Mouse (Mus musculus) liver, embryonic 13.5 days (tissue): Measurements from ENCODE around the gene Akr1a1. TPM values are rescaled to one million over a fixed set of nuclear protein-coding genes. Genes with fewer than 3 reads are reported as not detected.
A peak's percentile ranks its signal among the peaks of the same experiment; 100 is the strongest.

Experiments used
- ATAC-seq: fragments of 200-750 bp; cut with Nextera tagmentation; 2 replicates; pipeline ENCODE4 v1.8.0; 2017; ENCODE audit warnings: low read depth, mild to moderate bottlenecking, moderate number of reproducible peaks, moderate library complexity
- DNase-seq: peaks from one replicate; pipeline ENCODE4 v3.0.0; 2022
- H3K27ac ChIP-seq: fragments of 300-500 bp; sonication (generic); 2 replicates; pipeline ENCODE4 v1.5.1; 2015; ENCODE audit warnings: moderate library complexity, mild to moderate bottlenecking, inconsistent platforms
- H3K27me3 ChIP-seq: fragments of 300-500 bp; sonication (generic); 2 replicates; pipeline ENCODE4 v1.6.1; 2015; ENCODE audit warnings: mild to moderate bottlenecking, inconsistent platforms
- H3K36me3 ChIP-seq: fragments of 300-500 bp; sonication (generic); 2 replicates; pipeline ENCODE4 v1.6.1; 2015; ENCODE audit warnings: mild to moderate bottlenecking, inconsistent platforms
- H3K4me1 ChIP-seq: fragments of 300-500 bp; sonication (generic); replicated peaks from 2 replicates; pipeline ENCODE4 v1.6.1; 2015; ENCODE audit warnings: inconsistent platforms
- H3K4me2 ChIP-seq: fragments of 300-500 bp; sonication (generic); 2 replicates; pipeline ENCODE4 v1.6.1; 2015; ENCODE audit warnings: inconsistent platforms, mild to moderate bottlenecking, moderate library complexity
- H3K4me3 ChIP-seq: fragments of 300-500 bp; sonication (generic); replicated peaks from 2 replicates; pipeline ENCODE4 v1.5.1; 2015; ENCODE audit warnings: mild to moderate bottlenecking, inconsistent platforms
- H3K9ac ChIP-seq: fragments of 300-500 bp; sonication (generic); 2 replicates; pipeline ENCODE4 v1.6.1; 2015; ENCODE audit warnings: mild to moderate bottlenecking, inconsistent platforms
- H3K9me3 ChIP-seq: fragments of 300-500 bp; sonication (generic); replicated peaks from 2 replicates; pipeline ENCODE4 v1.6.1; 2016; ENCODE audit warnings: inconsistent platforms
- WGBS: fragments of 180-500 bp; shearing (Covaris S2); methylation state at CpG from one replicate; pipeline ENCODE4 v1.1.7; 2015; ENCODE audit not compliant: insufficient replicate concordance; 5-methylcytosine and 5-hydroxymethylcytosine counted together
- polyA plus RNA-seq: library from polyadenylated mRNA; unstranded; fragments of >200 nt; fragmentation: Nextera tagmentation; extraction: Ambion mirVana; gene quantifications from 2 replicates; pipeline ENCODE4 v1.2.1, GENCODE M21; 2015

Gene Akr1a1
- polyA plus RNA-seq, 1 experiment from 2014 or later: 273 TPM

- WGBS: 64% methylated on average over 2 of the region's 2 CpGs
- Histone ChIP-seq H3K9me3 (no peaks in the 10 kb centered on the region), H3K27me3 (no peaks in the 10 kb centered on the region), H3K4me3 (no peak overlapping the region), H3K36me3 (no peaks in the 10 kb centered on the region), H3K27ac (no peak overlapping the region), H3K4me2 (no peak overlapping the region), H3K9ac (no peak overlapping the region), H3K4me1 (peaks cover 27% of the 10 kb centered on the region)
- DNase-seq: no peak
- no peak for ATAC-seq
Observed at GRCm38 (mm10) chr4:116659474-116659873, 8.0 kb upstream of the Akr1a1 start.

DNA sequence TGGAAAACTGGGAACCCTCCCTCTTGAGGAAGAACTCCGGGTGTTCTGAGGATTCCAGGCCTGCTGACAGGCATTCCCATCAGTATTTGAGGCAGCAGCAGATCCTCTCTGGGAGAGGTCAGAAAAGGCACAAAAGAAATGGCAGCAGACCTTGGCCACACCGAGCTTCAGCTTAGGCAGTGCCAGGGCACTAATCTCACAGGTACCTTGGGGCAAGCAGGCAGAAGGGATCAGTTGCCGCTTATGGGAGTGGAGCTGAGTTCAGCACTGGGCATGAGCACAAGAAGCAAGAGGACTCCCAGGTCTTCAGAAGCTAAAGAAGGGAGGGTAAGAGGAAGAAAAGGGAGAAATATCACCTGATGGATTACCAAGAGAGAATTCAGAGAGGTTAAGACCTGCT is 6.5 kb upstream of the Akr1a1 start:
- H3K4me3 ChIP-seq: no peak overlapping the region
- H3K9me3 ChIP-seq: no peaks in the 10 kb centered on the region
- no peak for ATAC-seq
- H3K27ac ChIP-seq: no peak overlapping the region
- H3K9ac ChIP-seq: 0 out of 2 replicates have a peak overlapping the region, but pooled peaks have one; percentile 11
- H3K4me1 ChIP-seq: peaks cover 27% of the 10 kb centered on the region
- DNase-seq: no peak
- H3K27me3 ChIP-seq: no peaks in the 10 kb centered on the region
- H3K4me2 ChIP-seq: no peak overlapping the region
- WGBS: 50% methylated on average over 3 of the region's 3 CpGs
- no peaks in the 10 kb centered on the region for H3K36me3 ChIP-seq

GRCm38 (mm10) chr4:116655658-116656057 is 4.2 kb upstream of the Akr1a1 start:
- Histone ChIP-seq H3K9ac (no peak overlapping the region), H3K27me3 (no peaks in the 10 kb centered on the region), H3K4me3 (no peak overlapping the region), H3K9me3 (no peaks in the 10 kb centered on the region), H3K4me1 (peaks cover 36% of the 10 kb centered on the region), H3K36me3 (no peaks in the 10 kb centered on the region), H3K4me2 (no peak overlapping the region), H3K27ac (peak overlapping the region; percentile 40; the same call in 1 of the 2 replicates)
- ATAC-seq (no peak), DNase-seq (no peak)
- WGBS: 56% methylated on average over 3 of the region's 3 CpGs

GRCm38 (mm10) chr4:116655100-116655499 is 3.6 kb upstream of the Akr1a1 start:
- Histone ChIP-seq H3K27ac (no peak overlapping the region), H3K4me1 (peaks cover 42% of the 10 kb centered on the region), H3K36me3 (no peaks in the 10 kb centered on the region), H3K9ac (no peak overlapping the region), H3K4me3 (no peak overlapping the region), H3K27me3 (no peaks in the 10 kb centered on the region), H3K9me3 (no peaks in the 10 kb centered on the region), H3K4me2 (no peak overlapping the region)
- ATAC-seq (no peak), DNase-seq (peak; percentile 9)
- 7% methylated on average over 2 of the region's 2 CpGs for WGBS

DNA sequence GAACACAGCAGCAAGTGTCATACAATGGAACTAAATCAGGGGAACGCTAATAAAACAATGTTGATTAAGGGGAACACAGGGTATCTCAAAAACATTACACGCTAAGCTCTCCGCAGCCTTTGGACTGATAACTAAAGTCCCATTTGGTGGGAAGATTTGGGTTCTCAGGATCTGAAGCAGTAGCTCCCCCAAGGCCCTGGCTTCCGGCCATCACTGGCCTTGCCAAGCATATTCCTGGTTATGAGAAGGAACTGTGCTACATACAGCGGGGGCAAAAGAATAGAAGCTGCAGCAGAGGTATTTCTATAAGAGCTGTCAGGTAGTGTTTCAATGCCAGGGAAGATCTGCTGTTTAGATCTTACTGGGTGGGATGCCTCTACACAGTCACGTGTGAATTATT is 1.7 kb upstream of the Akr1a1 start:
- no peak overlapping the region for H3K27ac ChIP-seq
- H3K27me3 ChIP-seq: no peaks in the 10 kb centered on the region
- no peak overlapping the region for H3K4me2 ChIP-seq
- ATAC-seq (no peak), DNase-seq (no peak)
- 79% methylated on average over 6 of the region's 6 CpGs for WGBS
- no peak overlapping the region for H3K4me3 ChIP-seq
- H3K9me3 ChIP-seq: no peaks in the 10 kb centered on the region
- H3K36me3 ChIP-seq: peaks cover 10% of the 10 kb centered on the region
- no peak overlapping the region for H3K9ac ChIP-seq
- H3K4me1 ChIP-seq: peaks cover 60% of the 10 kb centered on the region

GRCm38 (mm10) chr4:116651797-116652135 is 286 bp upstream of the Akr1a1 start:
- Histone ChIP-seq H3K27ac (peak overlapping the region; percentile 83; the same call in 1 of the 2 replicates), H3K27me3 (no peaks in the 10 kb centered on the region), H3K4me1 (peaks cover 66% of the 10 kb centered on the region), H3K4me2 (peak overlapping the region; percentile 75), H3K9me3 (no peaks in the 10 kb centered on the region), H3K36me3 (peaks cover 21% of the 10 kb centered on the region), H3K9ac (peak overlapping the region; percentile 85), H3K4me3 (peak overlapping the region; percentile 82)
- DNase-seq (no peak), ATAC-seq (no peak)
- WGBS: 9% methylated on average over 6 of the region's 6 CpGs

- DNase-seq: no peak
- Histone ChIP-seq H3K9ac (peak overlapping the region; percentile 85), H3K27ac (peak overlapping the region; percentile 83), H3K27me3 (no peaks in the 10 kb centered on the region), H3K4me1 (peaks cover 59% of the 10 kb centered on the region), H3K4me2 (peak overlapping the region; percentile 75), H3K9me3 (no peaks in the 10 kb centered on the region), H3K4me3 (peak overlapping the region; percentile 82), H3K36me3 (peaks cover 34% of the 10 kb centered on the region)
- no peak for ATAC-seq
- WGBS: 28% methylated on average over 5 of the region's 5 CpGs
Observed at GRCm38 (mm10) chr4:116650365-116650764, 1.1 kb downstream of the Akr1a1 start.

- ATAC-seq (no peak), DNase-seq (no peak)
- peak overlapping the region; percentile 82; the same call in 1 of the 2 replicates for H3K4me3 ChIP-seq
- no peak overlapping the region for H3K27ac ChIP-seq
- peaks cover 44% of the 10 kb centered on the region for H3K36me3 ChIP-seq
- WGBS: 81% methylated on average over 2 of the region's 2 CpGs
- H3K27me3 ChIP-seq: no peaks in the 10 kb centered on the region
- no peaks in the 10 kb centered on the region for H3K9me3 ChIP-seq
- 0 out of 2 replicates have a peak overlapping the region, but pooled peaks have one; percentile 10 for H3K9ac ChIP-seq
- peak overlapping the region; percentile 75 for H3K4me2 ChIP-seq
- H3K4me1 ChIP-seq: peaks cover 54% of the 10 kb centered on the region
Observed at GRCm38 (mm10) chr4:116649411-116649810, 2.1 kb downstream of the Akr1a1 start.

GRCm38 (mm10) chr4:116645624-116646023 is 5.9 kb downstream of the Akr1a1 start:
- H3K9me3 ChIP-seq: no peaks in the 10 kb centered on the region
- 78% methylated on average over 7 of the region's 7 CpGs for WGBS
- no peaks in the 10 kb centered on the region for H3K27me3 ChIP-seq
- peaks cover 45% of the 10 kb centered on the region for H3K4me1 ChIP-seq
- no peak overlapping the region for H3K4me3 ChIP-seq
- no peak overlapping the region for H3K4me2 ChIP-seq
- peaks cover 79% of the 10 kb centered on the region for H3K36me3 ChIP-seq
- DNase-seq (no peak), ATAC-seq (no peak)
- H3K9ac ChIP-seq: no peak overlapping the region
- no peak overlapping the region for H3K27ac ChIP-seq

DNA sequence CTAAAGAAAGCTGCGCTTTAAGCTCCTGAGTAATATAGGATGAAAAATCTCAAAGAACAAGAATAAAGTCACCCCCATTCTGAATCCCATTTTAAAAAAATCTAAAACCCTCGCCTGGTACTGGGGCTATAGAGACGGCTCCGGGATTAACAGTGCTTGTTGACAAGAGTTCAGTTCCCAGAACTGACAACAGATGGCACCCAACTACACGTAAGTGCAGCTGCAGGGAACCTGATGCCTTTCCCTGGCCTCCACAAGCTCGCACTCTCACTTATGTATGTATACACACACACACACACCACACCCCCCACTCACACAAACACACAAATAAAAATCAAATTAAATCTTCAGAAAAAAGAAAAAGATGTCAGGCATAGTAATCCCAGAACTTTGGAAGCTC is 7.2 kb downstream of the Akr1a1 start:
- DNase-seq (no peak), ATAC-seq (no peak)
- no peak overlapping the region for H3K4me3 ChIP-seq
- H3K36me3 ChIP-seq: peaks cover 88% of the 10 kb centered on the region
- peaks cover 32% of the 10 kb centered on the region for H3K4me1 ChIP-seq
- 53% methylated on average over 6 of the region's 6 CpGs for WGBS
- no peak overlapping the region for H3K27ac ChIP-seq
- no peak overlapping the region for H3K9ac ChIP-seq
- H3K27me3 ChIP-seq: no peaks in the 10 kb centered on the region
- H3K4me2 ChIP-seq: no peak overlapping the region
- H3K9me3 ChIP-seq: no peaks in the 10 kb centered on the region

- Histone ChIP-seq H3K27ac (no peak overlapping the region), H3K4me1 (peaks cover 10% of the 10 kb centered on the region), H3K4me2 (no peak overlapping the region), H3K27me3 (no peaks in the 10 kb centered on the region), H3K36me3 (peaks cover 90% of the 10 kb centered on the region), H3K9me3 (no peaks in the 10 kb centered on the region), H3K9ac (no peak overlapping the region), H3K4me3 (no peak overlapping the region)
- DNase-seq (no peak), ATAC-seq (no peak)
- WGBS: 83% methylated on average over 1 of the region's 1 CpGs
Observed at GRCm38 (mm10) chr4:116642071-116642470, 9.4 kb downstream of the Akr1a1 start.

- Histone ChIP-seq H3K36me3 (peaks cover 90% of the 10 kb centered on the region), H3K27ac (no peak overlapping the region), H3K4me1 (no peaks in the 10 kb centered on the region), H3K27me3 (no peaks in the 10 kb centered on the region), H3K4me2 (no peak overlapping the region), H3K9ac (no peak overlapping the region), H3K4me3 (no peak overlapping the region), H3K9me3 (no peaks in the 10 kb centered on the region)
- 83% methylated on average over 6 of the region's 6 CpGs for WGBS
- DNase-seq: no peak
- ATAC-seq: no peak
Observed at GRCm38 (mm10) chr4:116638821-116639220, 12.7 kb downstream of the Akr1a1 start.
